Mouse (Mus musculus) lung, embryonic 15.5 days (tissue): ENCODE data around the gene Wnt2b. TPM values are rescaled to one million over a fixed set of nuclear protein-coding genes. Genes with fewer than 3 reads are reported as not detected.
A peak's percentile ranks its signal among the peaks of the same experiment; 100 is the strongest.

Experiments used
- ATAC-seq: fragments of 200-750 bp; cut with Nextera tagmentation; 2 replicates; pipeline ENCODE4 v1.8.0; 2017; ENCODE audit warnings: moderate number of reproducible peaks, borderline replicate concordance; ENCODE audit not compliant: low FRiP score, low TSS enrichment; ENCODE audit errors: extremely low read depth
- H3K27ac ChIP-seq: fragments of 300-500 bp; sonication (generic); 2 replicates; pipeline ENCODE4 v1.5.1; 2015; ENCODE audit warnings: moderate library complexity, mild to moderate bottlenecking, inconsistent platforms
- H3K27me3 ChIP-seq: fragments of 300-500 bp; sonication (generic); 2 replicates; pipeline ENCODE4 v1.6.1; 2015; ENCODE audit warnings: inconsistent platforms
- H3K36me3 ChIP-seq: fragments of 300-500 bp; sonication (generic); 2 replicates; pipeline ENCODE4 v1.6.1; 2015; ENCODE audit warnings: inconsistent platforms
- H3K4me1 ChIP-seq: fragments of 300-500 bp; sonication (generic); 2 replicates; pipeline ENCODE4 v1.6.1; 2015; ENCODE audit warnings: inconsistent platforms
- H3K4me2 ChIP-seq: fragments of 300-500 bp; sonication (generic); 2 replicates; pipeline ENCODE4 v1.6.1; 2015; ENCODE audit warnings: inconsistent platforms, mild to moderate bottlenecking, moderate library complexity
- H3K4me3 ChIP-seq: fragments of 300-500 bp; sonication (generic); 2 replicates; pipeline ENCODE4 v1.5.1; 2015; ENCODE audit warnings: mild to moderate bottlenecking, inconsistent platforms
- H3K9ac ChIP-seq: fragments of 300-500 bp; sonication (generic); 2 replicates; pipeline ENCODE4 v1.6.1; 2015; ENCODE audit warnings: inconsistent platforms
- H3K9me3 ChIP-seq: fragments of 300-500 bp; sonication (generic); 2 replicates; pipeline ENCODE4 v1.6.1; 2016; ENCODE audit warnings: inconsistent platforms
- WGBS: fragments of 180-500 bp; shearing (Covaris S2); methylation state at CpG from one replicate; pipeline ENCODE4 v1.1.7; 2015; 5-methylcytosine and 5-hydroxymethylcytosine counted together
- polyA plus RNA-seq: library from polyadenylated mRNA; unstranded; fragments of >200 nt; fragmentation: Nextera tagmentation; extraction: Ambion mirVana; gene quantifications from 2 replicates; pipeline ENCODE4 v1.2.1, GENCODE M21; 2015

The Wnt2b gene
- polyA plus RNA-seq, 1 experiment from 2014 or later: 2.0 TPM

- H3K4me3 ChIP-seq: peak overlapping the region; percentile 56
- H3K9ac ChIP-seq: peak overlapping the region; percentile 42; the same call in 1 of the 2 replicates
- H3K27ac ChIP-seq: peak overlapping the region; percentile 69
- H3K4me1 ChIP-seq: peaks cover 55% of the 10 kb centered on the region
- no peaks in the 10 kb centered on the region for H3K36me3 ChIP-seq
- WGBS: under 1% methylated on average over 31 of the region's 31 CpGs
- H3K9me3 ChIP-seq: no peaks in the 10 kb centered on the region
- H3K4me2 ChIP-seq: peak overlapping the region; percentile 78
- peak; percentile 58 for ATAC-seq
- peaks cover 51% of the 10 kb centered on the region for H3K27me3 ChIP-seq
Observed at GRCm38 (mm10) chr3:104962141-104962611, 455 bp upstream of the Wnt2b start.

- H3K9ac ChIP-seq: no peak overlapping the region
- peaks cover 51% of the 10 kb centered on the region for H3K27me3 ChIP-seq
- H3K9me3 ChIP-seq: no peaks in the 10 kb centered on the region
- peaks cover 67% of the 10 kb centered on the region for H3K4me1 ChIP-seq
- H3K36me3 ChIP-seq: no peaks in the 10 kb centered on the region
- WGBS: 15% methylated on average over 19 of the region's 19 CpGs
- ATAC-seq: no peak
- peak overlapping the region; percentile 56 for H3K4me3 ChIP-seq
- no peak overlapping the region for H3K27ac ChIP-seq
- H3K4me2 ChIP-seq: peak overlapping the region; percentile 78
Observed at GRCm38 (mm10) chr3:104960026-104961000, 1.4 kb downstream of the Wnt2b start.

GRCm38 (mm10) chr3:104956131-104956581 lies 5.6 kb downstream of the Wnt2b start:
- ATAC-seq: peak; percentile 77
- no peak overlapping the region for H3K9ac ChIP-seq
- WGBS: 27% methylated on average over 6 of the region's 6 CpGs
- H3K4me2 ChIP-seq: no peak overlapping the region
- H3K27ac ChIP-seq: peak overlapping the region; percentile 25; the same call in 1 of the 2 replicates
- peaks cover 30% of the 10 kb centered on the region for H3K4me1 ChIP-seq
- H3K4me3 ChIP-seq: no peak overlapping the region
- H3K36me3 ChIP-seq: peaks cover 16% of the 10 kb centered on the region; the same call in 1 of the 2 replicates
- H3K27me3 ChIP-seq: peaks cover 20% of the 10 kb centered on the region
- no peaks in the 10 kb centered on the region for H3K9me3 ChIP-seq

- ATAC-seq: no peak
- no peak overlapping the region for H3K27ac ChIP-seq
- peaks cover 16% of the 10 kb centered on the region for H3K4me1 ChIP-seq
- WGBS: 93% methylated on average over 15 of the region's 15 CpGs
- peaks cover 6% of the 10 kb centered on the region for H3K27me3 ChIP-seq
- H3K4me3 ChIP-seq: no peak overlapping the region
- peaks cover 27% of the 10 kb centered on the region; the same call in 1 of the 2 replicates for H3K36me3 ChIP-seq
- no peaks in the 10 kb centered on the region for H3K9me3 ChIP-seq
- no peak overlapping the region for H3K4me2 ChIP-seq
- H3K9ac ChIP-seq: no peak overlapping the region
Observed at GRCm38 (mm10) chr3:104954551-104954950, 7.2 kb downstream of the Wnt2b start.

- ATAC-seq: no peak
- Histone ChIP-seq H3K4me1 (peaks cover 16% of the 10 kb centered on the region), H3K27me3 (peaks cover 5% of the 10 kb centered on the region), H3K36me3 (peaks cover 27% of the 10 kb centered on the region; the same call in 1 of the 2 replicates), H3K27ac (no peak overlapping the region), H3K9me3 (no peaks in the 10 kb centered on the region), H3K4me3 (no peak overlapping the region), H3K4me2 (no peak overlapping the region), H3K9ac (no peak overlapping the region)
- WGBS: 88% methylated on average over 3 of the region's 3 CpGs
Observed at GRCm38 (mm10) chr3:104954137-104954536, 7.6 kb downstream of the Wnt2b start.

GRCm38 (mm10) chr3:104952891-104953670 lies 8.6 kb downstream of the Wnt2b start:
- no peak overlapping the region for H3K4me2 ChIP-seq
- H3K4me1 ChIP-seq: peaks cover 16% of the 10 kb centered on the region
- ATAC-seq: no peak
- no peak overlapping the region for H3K9ac ChIP-seq
- H3K27me3 ChIP-seq: no peaks in the 10 kb centered on the region
- no peaks in the 10 kb centered on the region for H3K9me3 ChIP-seq
- 73% methylated on average over 23 of the region's 23 CpGs for WGBS
- H3K4me3 ChIP-seq: no peak overlapping the region
- H3K36me3 ChIP-seq: peaks cover 27% of the 10 kb centered on the region; the same call in 1 of the 2 replicates
- H3K27ac ChIP-seq: no peak overlapping the region

GRCm38 (mm10) chr3:104950926-104951325 lies 10.8 kb downstream of the Wnt2b start:
- no peak for ATAC-seq
- Histone ChIP-seq H3K4me2 (no peak overlapping the region), H3K9ac (no peak overlapping the region), H3K27me3 (no peaks in the 10 kb centered on the region), H3K4me3 (no peak overlapping the region), H3K27ac (no peak overlapping the region), H3K9me3 (no peaks in the 10 kb centered on the region), H3K36me3 (peaks cover 36% of the 10 kb centered on the region), H3K4me1 (peaks cover 4% of the 10 kb centered on the region)
- WGBS: 96% methylated on average over 12 of the region's 12 CpGs

GRCm38 (mm10) chr3:104944894-104945293 lies 16.8 kb downstream of the Wnt2b start:
- no peaks in the 10 kb centered on the region for H3K27me3 ChIP-seq
- ATAC-seq: no peak
- no peak overlapping the region for H3K4me3 ChIP-seq
- H3K9me3 ChIP-seq: no peaks in the 10 kb centered on the region
- no peak overlapping the region for H3K4me2 ChIP-seq
- H3K27ac ChIP-seq: no peak overlapping the region
- 0 out of 2 replicates have a peak, but pooled peaks cover 7% of the 10 kb centered on the region for H3K4me1 ChIP-seq
- peaks cover 18% of the 10 kb centered on the region for H3K36me3 ChIP-seq
- no peak overlapping the region for H3K9ac ChIP-seq
- WGBS: 42% methylated on average over 9 of the region's 9 CpGs

- 48% methylated on average over 8 of the region's 8 CpGs for WGBS
- Histone ChIP-seq H3K9me3 (no peaks in the 10 kb centered on the region), H3K27me3 (no peaks in the 10 kb centered on the region), H3K36me3 (peaks cover 17% of the 10 kb centered on the region), H3K4me1 (0 out of 2 replicates have a peak, but pooled peaks cover 7% of the 10 kb centered on the region), H3K9ac (no peak overlapping the region), H3K27ac (no peak overlapping the region), H3K4me3 (no peak overlapping the region), H3K4me2 (no peak overlapping the region)
- ATAC-seq: peak; percentile 31; the same call in 1 of the 2 replicates
Observed at GRCm38 (mm10) chr3:104943333-104943732, 18.4 kb downstream of the Wnt2b start.

GRCm38 (mm10) chr3:104942682-104943081 lies 19.0 kb downstream of the Wnt2b start:
- Histone ChIP-seq H3K9ac (no peak overlapping the region), H3K9me3 (no peaks in the 10 kb centered on the region), H3K4me2 (no peak overlapping the region)

GRCm38 (mm10) chr3:104940691-104941090 lies 21.0 kb downstream of the Wnt2b start:
- H3K4me2 ChIP-seq: no peak overlapping the region
- 30% methylated on average over 6 of the region's 6 CpGs for WGBS
- H3K4me3 ChIP-seq: no peak overlapping the region
- ATAC-seq: no peak
- H3K36me3 ChIP-seq: peaks cover 5% of the 10 kb centered on the region; the same call in 1 of the 2 replicates
- no peaks in the 10 kb centered on the region for H3K9me3 ChIP-seq
- no peak overlapping the region for H3K27ac ChIP-seq
- H3K27me3 ChIP-seq: no peaks in the 10 kb centered on the region
- H3K4me1 ChIP-seq: 0 out of 2 replicates have a peak, but pooled peaks cover 7% of the 10 kb centered on the region
- no peak overlapping the region for H3K9ac ChIP-seq

More at GRCm38 (mm10) chr3:104942682-104943081, 19.0 kb downstream of the Wnt2b start:
- no peak overlapping the region for H3K27ac ChIP-seq
- H3K27me3 ChIP-seq: no peaks in the 10 kb centered on the region
- 0 out of 2 replicates have a peak, but pooled peaks cover 7% of the 10 kb centered on the region for H3K4me1 ChIP-seq
- no peak for ATAC-seq
- H3K4me3 ChIP-seq: no peak overlapping the region
- peaks cover 17% of the 10 kb centered on the region for H3K36me3 ChIP-seq
- 45% methylated on average over 5 of the region's 5 CpGs for WGBS
